Mouse (Mus musculus) cerebellum, adult 9-10 months (tissue): ENCODE measurements at regions not wholly inside any gene's neighbourhood (a gene's known extent, or its start where the extent isn't known, plus 50 kb on each side); places are given as distances from the start of the nearest gene placed in this dataset.

Experiments
- DNase-seq: peaks from one replicate; pipeline ENCODE4 v3.0.0; 2022

GRCm38 (mm10) chr3:144378524-144379225, 173.7 kb upstream of the Lmo4 start:
- no peak for DNase-seq

- no peak for DNase-seq
Measured at GRCm38 (mm10) chr3:144377626-144378523, 172.9 kb upstream of the Lmo4 start.

- no peak for DNase-seq
Measured at GRCm38 (mm10) chr3:144376463-144377402, 171.7 kb upstream of the Lmo4 start.

GRCm38 (mm10) chr3:144375725-144376412, 170.8 kb upstream of the Lmo4 start:
- DNase-seq: no peak

GRCm38 (mm10) chr3:144368300-144368699, 163.3 kb upstream of the Lmo4 start:
- no peak for DNase-seq

GRCm38 (mm10) chr3:144367766-144368116, 162.7 kb upstream of the Lmo4 start:
- no peak for DNase-seq

GRCm38 (mm10) chr3:144366976-144367765, 162.2 kb upstream of the Lmo4 start:
- DNase-seq: peak; percentile 10

GRCm38 (mm10) chr3:144365894-144366293, 160.9 kb upstream of the Lmo4 start:
- no peak for DNase-seq

GRCm38 (mm10) chr3:144362472-144362871, 157.5 kb upstream of the Lmo4 start:
- peak; percentile 4 for DNase-seq

- no peak for DNase-seq
Measured at GRCm38 (mm10) chr3:144361203-144361978, 156.4 kb upstream of the Lmo4 start.

GRCm38 (mm10) chr3:144356948-144357295, 151.9 kb upstream of the Lmo4 start:
- no peak for DNase-seq

- no peak for DNase-seq
Measured at GRCm38 (mm10) chr3:144356103-144356947, 151.3 kb upstream of the Lmo4 start.

GRCm38 (mm10) chr3:144352559-144352958, 147.5 kb upstream of the Lmo4 start:
- no peak for DNase-seq

GRCm38 (mm10) chr3:144348431-144348830, 143.4 kb upstream of the Lmo4 start:
- no peak for DNase-seq

- no peak for DNase-seq
Measured at GRCm38 (mm10) chr3:144335237-144335636, 130.2 kb upstream of the Lmo4 start.

- DNase-seq: no peak
Measured at GRCm38 (mm10) chr3:144334201-144334600, 129.2 kb upstream of the Lmo4 start.

GRCm38 (mm10) chr3:144332353-144332752, 127.3 kb upstream of the Lmo4 start:
- DNase-seq: no peak

- no peak for DNase-seq
Measured at GRCm38 (mm10) chr3:144329117-144329516, 124.1 kb upstream of the Lmo4 start.

GRCm38 (mm10) chr3:144327235-144327760, 122.3 kb upstream of the Lmo4 start:
- DNase-seq: no peak

- DNase-seq: no peak
Measured at GRCm38 (mm10) chr3:144324974-144325373, 120.0 kb upstream of the Lmo4 start.
